Mouse (Mus musculus) liver, embryonic 14.5 days (tissue): ENCODE data around the gene Car8.

Experiments used
- CTCF ChIP-seq: IDR thresholded peaks from 2 replicates; pipeline ENCODE4 v1.5.1; 2016; ENCODE audit warnings: antibody characterized with exemption, low read depth, control low read depth
- EP300 ChIP-seq: IDR thresholded peaks from 2 replicates; pipeline ENCODE4 v1.6.1; 2016; ENCODE audit warnings: antibody characterized with exemption, low read depth

- TF ChIP-seq CTCF (no peak), EP300 (no peak)
These were observed 31.8 kb downstream of the Car8 start for GRCm38 (mm10) chr4:8206918-8207573.
